Mouse (Mus musculus) layer of hippocampus, adult 2 months (tissue): ENCODE measurements around the gene Myo15b. TPM values are rescaled to one million over a fixed set of nuclear protein-coding genes. Genes with fewer than 3 reads are reported as not detected.
A peak's percentile ranks its signal among the peaks of the same experiment; 100 is the strongest.

Source experiments
- DNase-seq, 2 experiments: peaks; one replicate each; pipeline ENCODE4 v3.0.0; 2022; ENCODE audit warnings: low spot score in 2 of 2
- H3K27ac ChIP-seq: fragments of 200-600 bp; 2 replicates; pipeline ENCODE4 v1.8.1; 2022
- H3K4me3 ChIP-seq: fragments of 200-600 bp; 2 replicates; pipeline ENCODE4 v1.8.1; 2022; ENCODE audit warnings: mild to moderate bottlenecking
- CTCF ChIP-seq: fragments of 200-600 bp; conservative IDR thresholded peaks from 2 replicates; pipeline ENCODE4 v1.8.1; 2022; ENCODE audit warnings: antibody characterized with exemption, mild to moderate bottlenecking, moderate library complexity
- total RNA-seq, 2 experiments: library from RNA; stranded (reverse); gene quantifications; 2 replicates each; pipeline ENCODE4 v1.2.3; 2021

Myo15b gene
- total RNA-seq, 2 experiments from 2014 or later, result 0.22 to 0.41 TPM

DNA sequence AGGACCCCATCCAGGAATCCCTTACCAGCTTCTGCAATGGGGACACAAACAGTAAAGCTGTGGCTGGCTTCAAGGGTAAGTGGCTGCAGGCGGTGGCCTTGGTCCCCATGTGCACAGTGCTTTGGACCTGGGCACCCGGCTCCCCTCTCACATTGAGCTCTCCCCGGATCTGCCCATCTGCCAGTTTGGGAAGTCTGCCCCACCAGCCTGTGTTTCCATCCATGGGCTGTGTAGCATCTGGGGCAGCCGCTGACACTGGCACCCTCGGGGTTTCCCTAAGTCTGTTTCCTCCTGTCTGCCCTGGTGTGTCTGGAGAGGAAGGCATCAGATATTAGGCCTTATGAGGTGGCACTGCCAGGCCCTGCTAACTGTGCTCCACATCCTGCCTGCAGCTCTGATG, 29.8 kb downstream of the Myo15b start:
- no peak overlapping the region for H3K4me3 ChIP-seq
- no peak overlapping the region for H3K27ac ChIP-seq
- no peak for TF ChIP-seq CTCF
- DNase-seq, result no peak

DNA sequence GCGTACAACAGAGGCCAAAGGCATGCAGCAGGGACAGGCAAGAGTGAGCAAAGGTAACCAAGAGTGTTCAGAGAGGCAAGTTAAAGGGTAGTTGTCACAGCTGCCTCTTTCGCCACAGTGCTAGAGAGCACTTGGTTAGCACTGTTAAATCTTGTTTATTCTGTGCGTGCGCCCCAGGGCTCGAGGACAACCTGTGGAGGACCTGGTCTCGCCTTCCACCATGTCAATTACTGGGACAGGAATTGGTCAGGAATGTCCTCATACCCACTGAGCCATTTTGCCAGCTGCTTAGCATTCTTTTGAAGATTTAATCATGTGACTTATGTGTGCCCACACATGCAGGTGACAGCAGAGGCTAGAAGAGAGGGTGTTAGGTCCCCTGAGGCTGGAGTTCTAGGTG, 31.0 kb downstream of the Myo15b start:
- Histone ChIP-seq H3K4me3 (no peak overlapping the region), H3K27ac (no peak overlapping the region)
- no peak for TF ChIP-seq CTCF
- DNase-seq, result no peak

DNA sequence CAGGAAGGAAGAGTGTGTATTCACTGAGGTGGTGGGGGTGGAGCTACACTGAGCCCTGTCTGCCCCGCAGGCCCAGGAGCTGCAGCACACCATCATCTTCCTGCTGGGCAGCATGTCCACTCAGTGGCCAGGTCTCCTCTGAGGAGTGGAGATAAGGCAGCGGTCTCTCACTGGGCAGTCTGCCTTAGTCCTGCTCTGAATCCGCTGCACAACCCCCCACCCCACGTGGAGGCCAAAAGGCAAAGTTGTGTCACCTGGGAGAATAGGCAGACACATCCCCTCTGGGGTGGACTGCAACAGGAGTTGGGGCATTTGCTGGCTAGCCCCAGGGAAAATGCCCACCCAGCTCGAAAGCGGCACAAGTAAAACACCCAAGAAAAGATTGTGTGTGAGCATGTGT, 34.0 kb downstream of the Myo15b start:
- TF ChIP-seq CTCF, result no peak
- H3K4me3 ChIP-seq, result no peak overlapping the region
- DNase-seq, result no peak
- H3K27ac ChIP-seq, result no peak overlapping the region

DNA sequence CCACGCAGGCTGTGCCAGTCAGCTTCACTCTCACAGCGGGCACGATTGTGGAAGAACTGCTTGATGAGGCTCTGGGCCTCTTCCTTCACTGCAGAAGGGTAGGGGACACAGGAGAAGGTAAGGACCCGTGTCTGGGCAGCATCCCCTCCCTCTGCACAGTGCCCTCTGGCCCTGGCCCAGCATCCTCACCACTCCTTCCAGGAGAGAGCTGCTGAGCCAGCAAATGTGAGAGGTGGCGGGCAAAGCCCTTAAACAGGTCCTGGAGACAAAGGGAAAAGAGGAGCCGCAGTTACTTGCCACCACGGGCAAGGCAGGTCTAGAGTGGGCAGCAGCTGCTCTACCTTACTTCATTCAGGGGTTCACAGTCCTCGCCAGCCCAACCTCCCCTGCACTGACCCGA, 34.9 kb downstream of the Myo15b start:
- DNase-seq, result no peak
- Histone ChIP-seq H3K4me3 (no peak overlapping the region), H3K27ac (no peak overlapping the region)
- no peak for TF ChIP-seq CTCF

DNA sequence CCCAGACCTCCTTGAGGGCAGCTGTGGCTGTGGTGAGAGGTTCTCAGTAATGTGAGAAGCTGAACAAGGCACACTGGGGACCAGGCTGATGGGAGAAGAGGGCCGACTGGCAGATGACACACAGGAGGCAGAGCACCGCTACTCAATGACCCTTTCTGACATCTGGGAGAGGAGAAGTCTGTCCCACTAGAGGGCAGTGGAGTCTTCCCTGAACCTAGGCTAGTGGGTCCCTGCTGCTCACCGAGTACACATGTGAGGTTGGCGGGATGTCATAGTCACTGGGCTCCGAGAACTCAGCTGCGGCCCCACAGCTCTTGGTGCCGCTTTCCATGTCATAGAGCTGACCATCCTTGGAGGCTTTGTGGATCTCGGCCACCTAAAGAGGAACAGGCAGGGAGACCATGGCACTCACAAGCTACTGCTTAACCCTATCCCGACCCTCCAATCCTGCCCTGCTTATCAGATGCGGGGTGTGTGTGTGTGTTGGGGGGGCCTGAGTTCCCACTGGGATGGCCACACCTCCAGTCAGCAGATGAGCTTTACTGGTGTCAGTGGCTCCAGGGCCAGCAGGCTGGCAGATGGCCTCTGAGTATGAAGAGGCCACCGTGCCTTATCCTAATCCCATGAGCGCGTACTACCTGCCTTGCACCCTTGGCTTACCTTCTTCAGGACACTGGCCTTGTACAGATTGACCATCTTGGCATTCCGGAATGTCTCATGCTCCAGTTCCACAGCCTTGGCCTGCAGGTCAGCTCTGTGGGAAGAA, 36.7 kb downstream of the Myo15b start:
- H3K4me3 ChIP-seq, result no peak overlapping the region
- no peak for DNase-seq
- no peak overlapping the region for H3K27ac ChIP-seq
- peak; percentile 61 for TF ChIP-seq CTCF

DNA sequence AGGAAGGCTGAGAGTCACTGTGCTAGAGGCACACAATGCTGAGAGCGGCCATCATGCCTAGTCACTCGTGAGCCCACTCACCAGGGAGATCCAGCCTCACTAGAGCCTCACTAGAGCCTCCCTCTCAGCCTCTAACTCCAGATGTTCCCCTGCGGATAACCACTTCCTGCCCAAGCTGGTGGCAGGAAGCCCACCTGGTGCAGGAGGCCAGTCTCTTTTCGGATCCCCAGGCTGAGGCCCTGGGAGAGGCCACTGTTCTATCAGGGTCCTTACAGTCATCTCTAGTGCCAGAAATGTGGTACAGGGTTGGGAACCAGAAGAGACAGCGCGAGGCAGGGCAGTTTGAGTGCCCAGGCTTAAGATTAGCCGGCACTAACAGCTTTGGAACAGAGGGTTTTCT, 40.2 kb downstream of the Myo15b start:
- DNase-seq, result no peak
- H3K27ac ChIP-seq, result no peak overlapping the region
- H3K4me3 ChIP-seq, result no peak overlapping the region
- no peak for TF ChIP-seq CTCF

DNA sequence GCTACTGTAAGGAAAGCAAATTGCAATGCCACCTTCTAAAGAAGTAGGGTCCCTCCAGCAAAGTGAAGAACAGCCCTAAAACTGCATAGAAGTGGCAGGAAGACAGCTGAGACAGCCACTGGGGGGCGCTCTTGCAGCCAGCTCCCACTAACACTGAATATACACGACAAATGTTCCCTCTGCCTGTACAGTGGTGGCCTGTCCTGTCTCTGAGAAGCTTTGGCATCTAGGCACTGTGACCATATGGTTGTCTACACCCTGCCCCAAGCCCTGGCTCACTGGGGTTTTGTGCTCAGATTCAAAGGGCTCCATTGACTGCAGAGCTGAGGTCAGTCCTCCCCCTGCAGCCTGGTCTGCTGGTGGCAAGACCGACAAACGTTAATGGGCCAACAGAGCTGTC, 40.7 kb downstream of the Myo15b start:
- H3K27ac ChIP-seq, result 0 out of 2 replicates have a peak overlapping the region, but pooled peaks have one; percentile 5
- peak; percentile 86 for TF ChIP-seq CTCF
- no peak overlapping the region for H3K4me3 ChIP-seq
- peak; percentile 50 to 72 for DNase-seq

DNA sequence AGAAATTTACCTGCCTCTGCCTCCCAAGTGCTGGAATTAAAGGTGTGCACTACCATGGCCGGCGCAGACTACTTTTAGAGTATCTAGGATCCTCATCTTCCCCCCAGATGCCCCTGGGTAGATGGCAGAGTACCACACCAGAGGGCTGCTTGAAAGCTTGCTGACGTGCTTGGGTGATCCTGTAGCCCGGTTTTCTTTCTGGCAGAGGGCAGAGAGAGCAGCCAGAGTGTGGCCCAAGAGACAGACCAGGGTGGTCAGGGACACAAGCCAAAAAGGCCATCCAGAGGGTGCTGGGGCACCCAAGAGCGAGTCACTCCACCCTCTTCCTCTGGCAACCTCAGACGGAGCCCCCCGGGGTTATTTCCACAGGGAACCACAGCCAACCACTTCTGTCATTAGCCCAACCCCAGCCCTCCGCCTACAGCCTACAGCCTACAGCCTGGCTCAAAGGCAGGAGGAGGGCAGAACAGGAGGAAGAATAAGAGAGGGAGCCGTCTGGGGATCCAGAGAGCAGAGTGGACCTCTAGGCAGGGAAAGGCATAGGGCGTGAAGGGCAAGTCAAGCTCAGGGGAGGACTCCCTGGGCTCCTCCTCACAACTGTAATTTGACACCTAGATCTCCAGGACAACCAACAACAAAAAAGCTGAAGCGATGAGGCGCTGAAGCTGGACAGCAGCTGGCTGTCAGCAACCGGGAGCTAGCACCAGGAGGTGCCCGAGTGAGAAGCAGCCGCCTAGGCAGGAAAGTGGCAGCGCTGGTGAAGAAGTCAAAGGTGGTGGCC, 41.5 kb downstream of the Myo15b start, which contains the start of gene Smim5:
Gene Smim5 (plus strand): TSS at position 481 of the 781 bp plus-strand sequence.
- 0 out of 2 replicates have a peak within 1 kb of the TSS, but pooled peaks have one; percentile 5 for H3K27ac ChIP-seq
- no peak for TF ChIP-seq CTCF
- no peak for DNase-seq
- H3K4me3 ChIP-seq, result no peak within 1 kb of the TSS

DNA sequence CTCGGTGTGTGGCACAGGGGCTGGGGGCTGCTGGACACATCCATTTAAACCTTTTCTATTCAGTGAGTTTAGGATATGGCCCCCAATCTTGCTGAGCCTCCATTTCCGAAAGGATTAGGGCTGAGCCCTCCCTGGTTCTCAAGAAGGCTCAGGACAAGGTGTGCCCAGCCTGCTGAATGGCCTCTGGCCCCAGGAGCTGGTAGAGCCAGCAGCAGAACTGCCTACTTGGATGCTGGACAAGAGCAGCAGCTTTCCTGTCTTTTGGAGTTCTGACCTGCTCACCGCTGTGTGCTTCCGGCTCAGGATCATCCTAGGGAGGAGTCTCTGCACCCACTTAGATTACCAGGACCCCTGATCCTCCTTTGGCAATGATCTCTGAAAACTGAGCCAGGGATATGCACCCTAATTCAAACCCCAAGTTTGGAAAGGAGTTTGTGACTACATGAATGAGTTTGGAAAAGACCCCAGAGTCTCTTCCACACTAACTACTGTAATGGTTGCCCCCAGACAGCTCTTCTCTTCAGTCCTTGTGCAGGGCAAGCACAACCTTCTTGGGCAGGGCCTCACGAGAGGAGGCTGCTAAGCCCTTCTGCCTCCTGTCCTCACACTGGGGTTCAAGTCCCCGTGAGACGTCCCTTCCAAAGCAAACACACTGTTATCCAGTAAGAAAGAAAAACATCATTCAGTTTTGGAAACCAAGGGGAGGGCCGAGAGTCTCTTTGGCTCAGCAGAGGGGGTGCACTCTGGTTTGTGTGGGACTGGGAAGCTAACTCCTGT, 42.5 kb downstream of the Myo15b start:
- no peak for TF ChIP-seq CTCF
- no peak for DNase-seq
- no peak overlapping the region for H3K4me3 ChIP-seq
- no peak overlapping the region for H3K27ac ChIP-seq

DNA sequence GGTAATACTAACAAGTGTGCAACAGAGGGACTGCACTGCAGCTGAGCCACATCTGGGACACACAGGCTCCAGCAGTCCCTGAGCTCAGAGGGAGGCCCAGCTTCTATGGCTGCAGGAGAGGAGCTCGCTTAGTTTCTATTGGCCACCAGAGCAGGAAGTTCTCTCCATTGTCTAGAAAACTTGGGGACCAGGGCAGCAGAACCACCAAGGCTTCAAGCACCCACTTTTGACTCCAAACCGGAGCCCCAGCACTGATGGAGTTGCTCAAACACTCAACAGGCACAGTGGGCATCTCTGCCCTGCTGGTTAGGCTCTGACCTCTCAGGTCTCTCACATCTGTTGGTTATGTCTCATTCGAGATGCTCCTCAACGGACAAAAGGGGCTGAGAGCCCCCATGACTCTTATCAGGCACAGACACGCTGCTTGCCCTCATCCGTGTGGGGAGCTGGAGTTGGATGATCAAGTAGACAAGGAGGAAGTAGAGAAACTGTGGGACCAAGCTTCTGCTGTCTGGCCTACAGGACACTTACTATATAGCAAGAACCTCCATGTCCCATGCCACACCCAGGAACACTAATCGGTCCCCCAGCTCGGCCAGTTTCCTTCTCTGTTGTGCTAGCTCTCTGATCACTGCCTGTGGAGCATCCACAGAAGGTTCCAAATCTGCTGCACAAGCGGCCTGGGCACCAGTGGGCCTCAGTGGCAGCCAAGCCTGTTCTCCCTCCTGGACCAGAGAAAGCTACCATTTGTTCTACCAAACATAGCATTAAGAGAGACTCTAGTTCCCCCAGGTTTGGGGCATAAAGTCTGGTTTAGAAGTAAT, 43.3 kb downstream of the Myo15b start:
- TF ChIP-seq CTCF, result no peak

DNA sequence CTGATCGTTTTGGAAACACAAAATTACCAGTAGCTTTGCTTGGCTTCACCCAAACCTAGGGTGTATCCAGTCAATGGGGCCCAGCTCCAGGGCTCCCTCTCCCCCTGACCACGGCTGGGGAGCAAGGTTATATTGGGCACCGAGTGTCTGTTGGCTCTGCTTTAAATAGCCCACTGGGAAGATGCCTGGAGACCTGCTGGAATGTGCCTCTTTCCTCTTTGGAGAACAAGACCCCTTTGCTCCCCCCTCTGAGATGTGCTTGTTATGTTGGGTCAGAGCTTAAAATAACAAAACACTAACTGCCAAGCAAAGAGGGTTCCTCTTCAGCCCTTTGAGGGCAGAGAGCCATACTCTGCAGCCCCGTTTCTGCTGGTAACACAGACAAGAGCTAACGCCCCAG, 44.0 kb downstream of the Myo15b start:
- TF ChIP-seq CTCF, result no peak
- H3K4me3 ChIP-seq, result no peak overlapping the region
- no peak overlapping the region for H3K27ac ChIP-seq
- DNase-seq, result no peak

More for the DNA sequence above, 43.3 kb downstream of the Myo15b start:
- no peak for DNase-seq
- H3K27ac ChIP-seq, result no peak overlapping the region
- H3K4me3 ChIP-seq, result no peak overlapping the region

DNA sequence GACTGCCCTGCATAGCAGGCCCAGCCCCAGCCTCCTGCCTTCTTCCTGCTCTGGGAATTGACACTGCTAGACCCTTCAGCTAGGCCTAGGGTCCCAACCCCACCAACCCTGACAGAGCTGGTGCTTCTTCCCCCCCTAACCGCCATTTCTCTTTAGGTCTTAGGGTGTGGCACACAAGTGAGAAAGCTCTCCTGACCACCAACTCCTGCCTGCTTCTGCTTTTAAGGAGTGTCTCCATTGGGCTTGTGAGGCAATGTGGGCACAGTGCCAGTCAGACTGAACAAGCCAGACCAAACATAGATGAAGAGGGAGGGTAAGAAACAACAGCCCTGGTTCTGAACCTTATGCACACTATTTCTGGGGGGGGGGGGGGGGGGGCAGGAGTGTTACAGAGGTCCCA, 44.6 kb downstream of the Myo15b start:
- no peak overlapping the region for H3K27ac ChIP-seq
- no peak for TF ChIP-seq CTCF
- DNase-seq, result no peak
- H3K4me3 ChIP-seq, result no peak overlapping the region
